Mouse (Mus musculus) forebrain, postnatal 0 days (tissue): ENCODE measurements around the gene Ramac. TPM values are rescaled to one million over a fixed set of nuclear protein-coding genes. Genes with fewer than 3 reads are reported as not detected.
A peak's percentile ranks its signal among the peaks of the same experiment; 100 is the strongest.

Experiments
- ATAC-seq: fragments of 200-750 bp; cut with Nextera tagmentation; 2 replicates; pipeline ENCODE4 v1.8.0; 2017; ENCODE audit warnings: mild to moderate bottlenecking, moderate library complexity
- DNase-seq: peaks from one replicate; pipeline ENCODE4 v3.0.0-alpha.2; 2015
- H3K27ac ChIP-seq: fragments of 300-500 bp; sonication (generic); 2 replicates; pipeline ENCODE4 v1.5.1; 2014; ENCODE audit warnings: low read depth, mild to moderate bottlenecking, antibody characterized with exemption, low read length, moderate library complexity, mixed read lengths
- H3K27me3 ChIP-seq: fragments of 300-500 bp; sonication (generic); 2 replicates; pipeline ENCODE4 v1.6.1; 2014; ENCODE audit warnings: mild to moderate bottlenecking, low read length, mixed read lengths; ENCODE audit not compliant: insufficient read depth
- H3K36me3 ChIP-seq: fragments of 300-500 bp; sonication (generic); 2 replicates; pipeline ENCODE4 v1.6.1; 2014; ENCODE audit warnings: mild to moderate bottlenecking, moderate library complexity; ENCODE audit not compliant: insufficient read depth
- H3K4me1 ChIP-seq: fragments of 300-500 bp; sonication (generic); 2 replicates; pipeline ENCODE4 v1.6.1; 2014; ENCODE audit warnings: antibody characterized with exemption; ENCODE audit not compliant: insufficient read depth
- H3K4me2 ChIP-seq: fragments of 300-500 bp; sonication (generic); 2 replicates; pipeline ENCODE4 v1.6.1; 2014; ENCODE audit warnings: low read depth, mild to moderate bottlenecking, moderate library complexity
- H3K4me3 ChIP-seq: fragments of 300-500 bp; sonication (generic); 2 replicates; pipeline ENCODE4 v1.5.1; 2014; ENCODE audit warnings: low read depth, low read length, mixed read lengths
- H3K9ac ChIP-seq: fragments of 300-500 bp; sonication (generic); 2 replicates; pipeline ENCODE4 v1.6.1; 2014; ENCODE audit warnings: mild to moderate bottlenecking
- H3K9me3 ChIP-seq: fragments of 300-500 bp; sonication (generic); 2 replicates; pipeline ENCODE4 v1.6.1; 2016; ENCODE audit warnings: low read length
- CTCF ChIP-seq: sonication (generic); IDR thresholded peaks from 2 replicates; pipeline ENCODE4 v1.5.1; 2016; ENCODE audit warnings: antibody characterized with exemption, control low read depth, low read depth
- WGBS: fragments of 180-500 bp; shearing (Covaris S2); extraction: QIAGEN DNeasy Blood & Tissue Kit; methylation state at CpG from one replicate; pipeline ENCODE4 v1.1.7; 2014; 5-methylcytosine and 5-hydroxymethylcytosine counted together
- polyA plus RNA-seq: library from polyadenylated mRNA; unstranded; fragments of >200 nt; fragmentation: Nextera tagmentation; extraction: Ambion mirVana; gene quantifications from 2 replicates; pipeline ENCODE4 v1.2.1, GENCODE M21; 2015
- total RNA-seq: library from RNA; depleted of rRNA; stranded (reverse); fragments of >200 nt; gene quantifications from 2 replicates; pipeline ENCODE4 v1.2.3, GENCODE M21; 2014; rRNA removed

The Ramac gene
- total and polyA plus RNA-seq, 2 experiments from 2014 or later = 125 to 186 TPM

- no peak for DNase-seq
- peak overlapping the region; percentile 88 for H3K4me2 ChIP-seq
- no peaks in the 10 kb centered on the region for H3K27me3 ChIP-seq
- H3K9me3 ChIP-seq = no peaks in the 10 kb centered on the region
- WGBS = 6% methylated on average over 5 of the region's 5 CpGs
- peak; percentile 21 for ATAC-seq
- peak overlapping the region; percentile 99 for H3K27ac ChIP-seq
- H3K9ac ChIP-seq = peak overlapping the region; percentile 88
- 0 out of 2 replicates have a peak, but pooled peaks cover 5% of the 10 kb centered on the region for H3K4me1 ChIP-seq
- peak overlapping the region; percentile 61 for H3K4me3 ChIP-seq
- peaks cover under 1% of the 10 kb centered on the region; the same call in 1 of the 2 replicates for H3K36me3 ChIP-seq
- TF ChIP-seq CTCF = no peak
Observed at GRCm38 (mm10) chr7:81788536-81788935, 25.8 kb downstream of the Ramac start.

DNA sequence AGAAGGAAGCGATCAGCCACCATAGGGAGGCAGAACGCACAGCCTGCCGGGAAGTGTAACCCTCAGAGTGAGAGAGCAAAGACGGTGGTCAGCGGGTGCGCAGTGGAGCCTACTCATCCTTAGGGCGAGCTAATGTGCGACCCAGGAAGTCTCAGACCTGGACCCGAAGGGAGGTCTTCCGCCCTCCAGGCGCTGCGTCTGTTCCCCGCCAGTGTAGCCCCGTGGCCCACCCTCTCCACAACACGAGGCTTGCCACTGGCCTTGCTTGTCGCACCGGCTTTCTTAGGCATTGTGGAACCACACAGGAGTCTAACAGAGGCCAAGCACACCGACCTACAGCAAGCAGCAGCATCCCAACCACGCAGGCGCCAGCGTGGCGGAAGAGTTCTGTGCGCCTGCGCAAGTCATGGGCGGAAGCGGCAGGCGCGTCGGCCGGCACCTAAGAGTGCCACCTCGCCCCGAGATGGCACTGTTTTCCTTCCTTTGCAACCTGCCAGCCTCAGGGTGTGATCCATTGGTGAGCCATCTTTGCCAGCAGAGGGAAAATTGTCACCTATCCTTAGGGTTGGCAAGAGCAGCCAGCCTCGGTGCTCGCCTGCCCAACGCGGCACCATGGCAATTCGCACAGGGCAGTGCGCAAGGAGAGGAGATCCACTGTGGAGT, 26.5 kb downstream of the Ramac start, which contains the start of gene 3110040N11Rik:
3110040N11Rik (minus strand) TSS at position 384 of the 663 bp plus-strand sequence.
- Histone ChIP-seq H3K9ac (peak within 1 kb of the TSS; percentile 88), H3K36me3 (peaks cover 7% of the 10 kb centered on the region), H3K27me3 (no peaks in the 10 kb centered on the region), H3K9me3 (no peaks in the 10 kb centered on the region), H3K4me2 (peak within 1 kb of the TSS; percentile 88), H3K27ac (peak within 1 kb of the TSS; percentile 99), H3K4me3 (peak within 1 kb of the TSS; percentile 61), H3K4me1 (0 out of 2 replicates have a peak, but pooled peaks cover 5% of the 10 kb centered on the region)
- peak; percentile 78 for TF ChIP-seq CTCF
- WGBS = 2% methylated on average over 38 of the region's 38 CpGs
- DNase-seq (peak; percentile 97), ATAC-seq (peak; percentile 98)

GRCm38 (mm10) chr7:81806067-81806466, 43.3 kb downstream of the Ramac start:
- H3K27me3 ChIP-seq = no peaks in the 10 kb centered on the region
- no peak for DNase-seq
- TF ChIP-seq CTCF = no peak
- H3K9me3 ChIP-seq = no peaks in the 10 kb centered on the region
- H3K9ac ChIP-seq = no peak overlapping the region
- H3K4me2 ChIP-seq = no peak overlapping the region
- H3K36me3 ChIP-seq = 0 out of 2 replicates have a peak, but pooled peaks cover 2% of the 10 kb centered on the region
- WGBS = 58% methylated on average over 5 of the region's 5 CpGs
- H3K4me1 ChIP-seq = no peaks in the 10 kb centered on the region
- ATAC-seq = 0 out of 2 replicates have a peak, but pooled peaks have one; percentile 12
- H3K27ac ChIP-seq = no peak overlapping the region
- H3K4me3 ChIP-seq = no peak overlapping the region

Other genes with a start within 250 kb of the Ramac start
- gene Fsd2, start 196.0 kb upstream of the Ramac start, total RNA-seq = 0.15 and 0.48 TPM in 2 replicates
- gene Fsd2, start 196.0 kb upstream of the Ramac start, polyA plus RNA-seq = 0.16 and 0.31 TPM in 2 replicates
- gene Whamm, start 191.7 kb upstream of the Ramac start, total RNA-seq = 7.1 and 8.7 TPM in 2 replicates
- gene Whamm, start 191.7 kb upstream of the Ramac start, polyA plus RNA-seq = 4.2 and 5.4 TPM in 2 replicates
- gene Homer2, start 55.4 kb upstream of the Ramac start, total RNA-seq = 23.9 and 27.9 TPM in 2 replicates
- gene Homer2, start 55.4 kb upstream of the Ramac start, polyA plus RNA-seq = 23.5 and 28.8 TPM in 2 replicates
- 46.3 and 50.9 TPM in 2 replicates for gene 3110040N11Rik, start 26.6 kb downstream of the Ramac start, total RNA-seq
- 59.3 and 59.8 TPM in 2 replicates for gene 3110040N11Rik, start 26.6 kb downstream of the Ramac start, polyA plus RNA-seq
- 142 TPM in 2 replicates for gene Btbd1, start 66.5 kb downstream of the Ramac start, total RNA-seq
- 101 and 104 TPM in 2 replicates for gene Btbd1, start 66.5 kb downstream of the Ramac start, polyA plus RNA-seq
- not detected in 2 replicates for gene Gm10160, start 92.9 kb downstream of the Ramac start, total RNA-seq
- not detected in 2 replicates for gene Gm10160, start 92.9 kb downstream of the Ramac start, polyA plus RNA-seq
- gene Tm6sf1, start 96.1 kb downstream of the Ramac start, total RNA-seq = 5.4 and 12.9 TPM in 2 replicates
- gene Tm6sf1, start 96.1 kb downstream of the Ramac start, polyA plus RNA-seq = 5.0 and 7.0 TPM in 2 replicates
- 158 and 191 TPM in 2 replicates for gene Hdgfl3, start 171.5 kb downstream of the Ramac start, total RNA-seq
- 50.2 and 62.5 TPM in 2 replicates for gene Hdgfl3, start 171.5 kb downstream of the Ramac start, polyA plus RNA-seq
- gene Bnc1, start 229.4 kb downstream of the Ramac start, total RNA-seq = not detected in 2 replicates
- not detected in 2 replicates for gene Bnc1, start 229.4 kb downstream of the Ramac start, polyA plus RNA-seq